Mouse (Mus musculus): Measurements from ENCODE around the gene Cuedc2.

The Cuedc2 gene

GRCm38 (mm10) chr19:46339287-46339971, 927 bp upstream of the Cuedc2 start:
- WGBS = 21% methylated on average over 7 of the region's 7 CpGs

DNA sequence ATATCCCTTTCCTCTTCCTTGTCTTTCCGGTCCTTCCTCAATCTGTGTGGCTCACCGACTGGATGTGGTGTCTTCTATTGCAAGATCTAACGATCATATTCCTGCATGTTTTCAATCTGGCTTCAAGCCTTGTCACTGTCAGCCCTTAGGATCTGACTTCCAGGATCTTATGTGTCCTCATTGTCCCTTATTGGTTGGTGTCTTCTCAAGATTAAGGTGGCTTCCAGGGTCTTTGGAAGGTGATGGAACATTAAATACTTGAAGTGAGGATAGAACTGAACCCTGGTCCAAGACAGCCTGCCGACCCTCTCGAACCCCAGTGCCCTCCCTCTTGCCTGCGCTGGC, 412 bp upstream of the Cuedc2 start:
- WGBS = 11% methylated on average over 6 of the region's 6 CpGs

DNA sequence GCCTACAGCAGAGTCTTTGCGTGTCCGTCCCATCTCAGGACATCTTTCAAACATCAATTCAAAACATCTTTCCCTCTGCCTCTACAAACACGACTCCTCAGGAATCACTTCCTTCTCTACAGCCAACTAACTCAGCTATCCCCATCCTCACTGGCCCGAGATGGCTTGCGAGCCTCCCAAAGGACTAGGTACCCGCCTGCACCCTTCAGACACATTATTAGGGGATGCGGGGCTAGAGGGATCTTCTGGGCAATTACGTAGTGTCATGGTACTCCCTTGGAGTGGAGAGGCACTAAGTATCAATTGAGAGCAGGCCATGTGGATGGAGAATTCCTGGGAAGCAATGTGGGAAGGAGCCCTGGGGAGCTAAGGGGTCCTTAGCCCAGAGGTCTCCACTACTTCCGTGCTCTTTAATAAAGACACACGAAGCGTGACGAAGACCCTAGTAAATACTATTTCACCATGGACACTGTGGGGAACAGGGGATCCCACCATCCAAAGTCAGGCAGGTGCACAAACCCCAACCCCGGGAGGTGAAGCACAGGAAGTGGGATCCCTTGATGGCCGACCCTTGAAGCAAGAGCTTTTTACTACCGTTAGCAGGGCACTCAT, 677 bp downstream of the Cuedc2 start:
- WGBS = 21% methylated on average over 15 of the region's 15 CpGs

DNA sequence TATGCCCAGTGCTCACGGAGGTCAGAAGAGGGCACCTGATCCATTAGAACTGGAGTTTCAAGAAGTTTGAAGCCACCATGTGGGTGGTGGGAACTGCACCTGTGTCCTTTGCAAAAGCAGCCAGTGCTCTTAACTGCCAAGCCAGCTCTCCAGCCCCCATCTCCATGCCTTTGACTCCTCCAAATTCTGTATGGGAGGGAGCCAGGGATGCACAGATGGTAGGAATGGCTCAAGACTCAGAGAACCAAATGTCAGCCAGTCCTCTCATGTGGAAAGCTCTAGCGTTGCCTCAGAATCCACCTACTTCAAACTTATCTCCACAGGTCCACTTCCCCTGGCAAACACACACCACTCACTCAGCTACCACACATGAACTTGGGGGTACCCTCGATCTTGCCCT, 4.6 kb downstream of the Cuedc2 start:
- 74% methylated on average over 3 of the region's 3 CpGs for WGBS

DNA sequence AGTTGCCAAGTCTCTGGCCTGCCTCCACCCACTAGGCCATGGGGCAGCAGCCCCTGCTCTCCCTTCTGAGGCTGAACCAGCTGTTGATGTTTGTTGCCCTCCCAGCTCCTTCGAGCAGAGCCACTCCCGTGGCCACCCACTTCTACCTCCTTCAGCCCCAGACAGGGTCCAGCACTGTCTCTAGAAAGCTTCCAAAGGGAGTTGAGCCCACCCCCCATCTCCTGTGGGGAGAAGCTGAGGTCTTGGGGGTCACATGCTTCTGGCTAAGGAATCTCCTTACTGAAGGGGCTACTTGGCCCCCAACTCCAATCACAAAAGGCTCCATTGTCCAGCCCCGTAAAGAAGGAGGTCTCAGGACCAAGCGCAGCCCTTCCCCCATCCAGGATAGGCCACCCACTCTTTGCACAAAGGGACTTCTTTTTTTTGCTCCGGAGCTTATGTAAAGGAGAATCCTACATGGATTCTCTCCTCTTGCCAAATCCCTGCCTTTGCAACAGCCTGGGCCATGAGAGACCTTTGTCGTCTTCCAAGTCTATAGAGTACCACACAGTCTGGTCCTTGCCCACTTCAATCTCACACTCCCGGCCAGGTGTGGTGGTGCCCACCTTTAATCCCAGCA, 5.7 kb downstream of the Cuedc2 start:
- 22% methylated on average over 7 of the region's 7 CpGs for WGBS

GRCm38 (mm10) chr19:46331936-46332335, 6.6 kb downstream of the Cuedc2 start:
- 76% methylated on average over 3 of the region's 3 CpGs for WGBS

- 89% methylated on average over 14 of the region's 14 CpGs for WGBS
These were observed 7.2 kb downstream of the Cuedc2 start for GRCm38 (mm10) chr19:46331326-46331725.

GRCm38 (mm10) chr19:46330696-46331095, 7.8 kb downstream of the Cuedc2 start:
- WGBS = 92% methylated on average over 12 of the region's 12 CpGs

DNA sequence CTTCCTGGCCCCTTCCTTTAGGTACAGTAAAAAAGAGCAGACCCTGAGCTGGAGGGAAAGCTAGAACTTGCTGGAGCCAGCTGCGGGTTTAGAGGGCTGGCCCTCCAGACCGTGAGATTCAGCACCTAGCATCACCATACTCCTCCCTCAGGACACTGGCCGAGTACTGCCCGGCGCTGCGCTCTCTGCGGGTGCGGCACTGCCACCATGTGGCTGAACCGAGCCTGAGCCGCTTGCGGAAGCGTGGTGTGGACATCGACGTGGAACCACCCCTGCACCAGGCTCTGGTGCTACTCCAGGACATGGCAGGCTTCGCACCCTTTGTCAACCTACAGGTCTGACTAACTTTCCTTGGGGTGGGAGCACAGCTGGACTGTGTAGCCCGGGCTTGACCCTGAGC, 8.6 kb downstream of the Cuedc2 start:
- WGBS = 2% methylated on average over 16 of the region's 16 CpGs

DNA sequence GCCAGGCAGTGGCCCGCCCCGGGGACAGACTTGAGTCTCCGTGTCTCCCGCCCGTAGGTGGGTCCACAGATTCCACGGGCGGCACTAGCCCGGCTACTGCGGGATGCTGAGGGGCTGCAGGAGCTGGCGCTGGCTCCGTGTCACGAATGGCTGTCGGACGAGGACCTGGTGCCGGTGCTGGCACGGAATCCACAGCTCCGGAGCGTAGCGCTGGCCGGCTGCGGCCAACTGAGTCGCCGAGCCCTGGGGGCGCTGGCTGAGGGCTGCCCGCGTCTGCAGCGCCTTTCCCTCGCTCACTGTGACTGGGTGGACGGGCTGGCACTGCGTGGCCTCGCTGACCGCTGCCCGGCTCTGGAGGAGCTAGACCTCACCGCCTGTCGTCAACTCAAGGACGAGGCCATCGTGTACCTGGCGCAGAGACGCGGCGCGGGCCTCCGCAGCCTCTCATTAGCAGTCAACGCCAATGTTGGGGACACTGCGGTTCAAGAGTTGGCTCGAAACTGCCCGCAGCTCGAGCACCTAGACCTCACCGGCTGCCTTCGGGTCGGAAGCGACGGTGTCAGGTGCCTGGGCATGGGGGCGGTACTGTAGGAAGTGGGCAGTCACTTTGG, 9.4 kb downstream of the Cuedc2 start:
- WGBS = 2% methylated on average over 54 of the region's 54 CpGs

DNA sequence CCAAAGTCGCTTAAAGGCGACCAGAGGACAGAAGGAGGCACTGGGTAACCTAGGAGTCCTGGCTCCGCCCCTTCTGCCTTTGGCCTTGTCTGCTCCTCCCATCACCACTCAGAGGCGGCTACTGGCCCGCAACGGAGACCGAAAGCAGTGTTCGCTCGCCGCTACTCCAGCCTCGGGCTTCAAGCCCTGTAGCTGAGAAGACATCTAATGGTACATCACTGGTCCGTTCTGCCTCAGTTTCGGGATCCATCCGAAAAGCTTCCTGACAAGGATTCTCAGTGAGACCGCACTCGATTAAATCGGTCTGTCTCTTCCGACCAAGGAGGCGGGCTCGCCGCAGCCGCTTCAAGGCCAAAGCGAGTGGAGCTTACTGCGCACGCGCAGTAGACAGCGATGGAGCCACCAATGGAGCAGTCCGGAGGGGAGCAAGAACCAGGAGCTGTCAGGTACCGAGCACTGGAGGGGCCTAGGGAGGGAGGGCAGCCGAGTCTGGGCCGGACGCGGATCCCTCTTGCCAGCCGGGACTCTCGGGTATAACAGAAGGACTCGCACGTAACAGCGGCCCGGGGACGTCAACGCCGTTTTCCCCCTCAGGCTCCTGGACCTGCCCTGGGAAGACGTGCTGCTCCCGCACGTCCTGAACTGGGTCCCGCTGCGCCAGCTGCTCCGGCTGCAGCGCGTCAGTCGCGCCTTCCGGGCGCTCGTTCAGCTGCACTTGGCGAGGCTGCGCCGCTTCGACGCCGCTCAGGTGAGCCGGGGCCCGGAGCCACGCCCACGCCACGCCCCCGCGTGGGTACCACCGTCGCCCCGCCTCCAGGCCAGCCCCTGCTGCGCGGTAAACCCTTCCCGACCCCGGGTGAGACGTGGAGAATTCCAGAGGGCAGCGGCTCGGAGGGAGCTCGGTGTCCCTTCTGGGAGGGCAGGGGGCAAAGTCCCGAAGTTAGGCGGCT, 10.1 kb downstream of the Cuedc2 start, which contains the start of gene Fbxl15:
Gene Fbxl15 (plus strand): TSS at position 104 of the 950 bp plus-strand sequence.
- under 1% methylated on average over 81 of the region's 81 CpGs for WGBS

GRCm38 (mm10) chr19:46327531-46328064, 10.9 kb downstream of the Cuedc2 start:
- WGBS = 17% methylated on average over 14 of the region's 14 CpGs

GRCm38 (mm10) chr19:46326756-46327305, 11.7 kb downstream of the Cuedc2 start, which contains the start of gene Psd:
Gene Psd (minus strand): TSS chr19:46327156.
- WGBS = 1% methylated on average over 35 of the region's 35 CpGs

GRCm38 (mm10) chr19:46326019-46326755, 12.3 kb downstream of the Cuedc2 start:
- WGBS = 3% methylated on average over 29 of the region's 29 CpGs

DNA sequence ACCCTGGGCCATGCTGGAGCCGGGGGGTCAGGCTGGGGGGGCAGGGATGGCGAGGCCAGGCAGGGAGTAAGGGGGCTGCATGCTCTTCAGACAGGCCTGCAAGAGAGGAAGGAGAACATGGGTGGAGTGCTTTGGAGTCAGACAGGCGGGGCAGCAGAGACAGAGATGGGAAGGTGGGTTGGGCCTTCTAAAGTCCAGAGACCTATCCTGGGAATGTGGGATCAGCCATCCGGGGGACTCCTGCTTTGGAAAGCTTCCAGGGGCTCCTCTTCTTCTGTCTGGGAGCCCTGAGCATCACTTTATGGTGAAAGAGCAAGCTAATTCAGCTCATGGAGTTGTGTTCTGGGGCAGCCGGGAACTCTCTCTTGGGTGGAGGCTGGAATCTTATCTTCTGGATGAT, 13.6 kb downstream of the Cuedc2 start:
- WGBS = 62% methylated on average over 5 of the region's 5 CpGs

GRCm38 (mm10) chr19:46324366-46324765, 14.1 kb downstream of the Cuedc2 start:
- WGBS = 76% methylated on average over 11 of the region's 11 CpGs

GRCm38 (mm10) chr19:46323716-46324115, 14.8 kb downstream of the Cuedc2 start:
- WGBS = 73% methylated on average over 5 of the region's 5 CpGs

GRCm38 (mm10) chr19:46322996-46323572, 15.4 kb downstream of the Cuedc2 start:
- 68% methylated on average over 13 of the region's 13 CpGs for WGBS

- WGBS = 37% methylated on average over 11 of the region's 11 CpGs
These were observed 16.1 kb downstream of the Cuedc2 start for GRCm38 (mm10) chr19:46322144-46322995.
